In the genomic region with DNA sequence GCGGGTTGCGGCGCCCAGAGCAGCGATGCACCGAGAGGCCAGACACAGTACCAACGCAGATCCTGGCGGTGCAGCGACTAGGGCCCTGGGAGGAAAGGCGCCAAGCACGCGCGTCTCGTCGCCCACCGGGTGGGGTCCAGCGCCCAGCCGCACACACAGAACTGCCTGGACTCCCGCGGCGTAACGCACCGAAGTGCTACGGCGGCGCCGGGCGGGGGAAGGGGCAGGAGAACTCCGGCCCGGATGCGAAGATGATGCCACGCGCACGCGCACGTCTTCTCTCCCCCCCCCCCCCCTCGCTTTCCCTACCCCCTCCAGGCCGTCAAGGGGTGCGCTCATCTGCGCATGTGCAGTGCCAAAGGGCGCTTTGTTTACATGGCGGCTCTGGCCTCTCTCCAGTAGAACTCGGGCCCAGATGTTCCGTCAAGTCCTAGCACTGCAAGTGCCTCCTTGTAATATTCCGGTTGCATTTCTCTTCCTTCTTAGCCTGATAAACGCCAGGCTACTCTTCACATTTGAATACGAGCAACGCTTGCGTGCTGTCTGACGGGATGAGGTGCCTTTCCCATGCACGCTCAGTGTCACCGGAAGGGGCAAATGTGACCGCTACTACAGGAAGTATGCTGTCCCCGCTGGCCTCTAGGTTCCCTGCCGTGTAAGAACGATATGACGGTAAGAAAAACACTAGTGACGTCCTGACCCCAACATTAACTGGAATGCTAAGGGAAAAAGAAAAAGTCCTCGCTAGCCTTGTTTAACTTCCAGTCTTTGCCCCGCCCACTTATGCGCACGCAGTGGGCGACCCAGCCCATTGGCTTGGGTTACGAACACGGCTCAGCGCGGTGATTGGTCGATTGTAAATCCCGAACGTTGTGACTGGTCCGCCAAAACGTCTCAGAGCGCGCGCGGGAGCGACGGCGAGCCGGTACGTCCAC, we compare ENCODE assay signal across 8 mouse cellular contexts. TPM values are rescaled to one million over a fixed set of nuclear protein-coding genes. Genes with fewer than 3 reads are reported as not detected.
DNase-seq lines count a peak whose midpoint lies in the region; ATAC-seq lines count a peak whose summit lies in the region.

A gene (minus strand): TSS at position 238 of the 935 bp plus-strand sequence.
A gene (plus strand): TSS at position 348 of the 935 bp plus-strand sequence.

- DNase-seq in R1 (ENCODE audit: low read depth, low spot score): peak; percentile 97
- DNase-seq in cerebellum, postnatal 25 days: peak; percentile 95 to 97
- DNase-seq in frontal cortex, postnatal 25 days (ENCODE audit: low spot score in 2 of 2): peak; percentile 93 to 95
- DNase-seq in hindbrain, embryonic 14.5 days (ENCODE audit: low spot score): peak; percentile 98
- peak; percentile 95 for DNase-seq in layer of hippocampus, postnatal 36 days
- DNase-seq in lung, postnatal 36 days: peak; percentile 99
- DNase-seq in retina, postnatal 1 day: peak; percentile 98
- peak; percentile 86 to 93 for DNase-seq in urinary bladder, adult 18-20 months (ENCODE audit: low spot score in 2 of 2)

- H3K36me3 ChIP-seq in hindbrain, embryonic 14.5 days (replicated peaks; ENCODE audit: control insufficient read depth, insufficient read depth): 0 out of 2 replicates have a peak, but pooled peaks cover 5% of the 10 kb centered on the region

- ATAC-seq in hindbrain, embryonic 14.5 days (ENCODE audit: low FRiP score): peak; percentile 94

- peaks cover 42% of the 10 kb centered on the region for H3K4me1 ChIP-seq in hindbrain, embryonic 14.5 days (replicated peaks; ENCODE audit: control insufficient read depth, insufficient read depth, low read length)

- under 1% methylated on average over 71 of the region's 80 CpGs for WGBS in hindbrain, embryonic 14.5 days

- H3K27ac ChIP-seq in hindbrain, embryonic 14.5 days: peak within 1 kb of the TSS; percentile 82

- H3K4me3 ChIP-seq in hindbrain, embryonic 14.5 days (replicated peaks; ENCODE audit: low read length): peak within 1 kb of the TSS; percentile 75

- no peaks in the 10 kb centered on the region for H3K9me3 ChIP-seq in hindbrain, embryonic 14.5 days (ENCODE audit: control insufficient read depth, low read length)

- no peaks in the 10 kb centered on the region for H3K27me3 ChIP-seq in hindbrain, embryonic 14.5 days (ENCODE audit: control insufficient read depth, insufficient read depth, low read length)

- H3K4me2 ChIP-seq in hindbrain, embryonic 14.5 days (replicated peaks): peak within 1 kb of the TSS; percentile 90

- H3K9ac ChIP-seq in hindbrain, embryonic 14.5 days: peak within 1 kb of the TSS; percentile 87

RNA-seq across cellular contexts. Expression of the first gene that starts in this region (rescaled TPM):
- 99.2 and 110 TPM in 2 replicates for polyA plus RNA-seq in hindbrain, embryonic 14.5 days (2014; fragmentation: Nextera tagmentation; extraction: Ambion mirVana)
- total RNA-seq in layer of hippocampus, postnatal 36 days (2021): 100 to 1,000 TPM; 109 to 111 TPM

RNA-seq across cellular contexts. Expression of the second gene that starts in this region (rescaled TPM):
- 17.7 and 20.0 TPM in 2 replicates for polyA plus RNA-seq in hindbrain, embryonic 14.5 days (2014; fragmentation: Nextera tagmentation; extraction: Ambion mirVana)
- 10 to 100 TPM; 17.7 to 19.8 TPM for total RNA-seq in layer of hippocampus, postnatal 36 days (2021)

Comparison
In these comparisons a context has a peak if more than half of its experiments do, and no peak if none do; other contexts are left out.
1. Peak in every context shown above with its lines: DNase-seq, ATAC-seq, H3K4me3 ChIP-seq and H3K27ac ChIP-seq.